In genomic region chr7:114474889-114475288, GRCm38 (mm10) we compare ENCODE assay signal across 19 mouse cellular contexts. TPM values are rescaled to one million over a fixed set of nuclear protein-coding genes. Genes with fewer than 3 reads are reported as not detected.
DNase-seq lines count a peak whose midpoint lies in the region; TF ChIP-seq lines count a peak whose summit lies in the region.
"Had no signal": no experiment of that assay in that cellular context is flagged by ENCODE, and none has a peak within 500 bp of the region (broad histone marks: within the 10 kb centered on the region; RNA-seq: fewer than 3 reads in every experiment).

No protein-coding gene starts in this region.

- no peak for TF ChIP-seq RAD21 in CH12.LX (IDR thresholded peaks at IDR 0.05; ENCODE audit: low read depth, low read length)

- H3K4me1 ChIP-seq in CH12.LX (ENCODE audit: control insufficient read depth in 1 of 2, insufficient read depth in 2 of 2), result peaks cover 7 to 39% of the 10 kb centered on the region in 2 experiments; a peak in 3 of 4 replicates
- H3K4me1 ChIP-seq: embryonic facial prominence, embryonic 10.5 days; embryonic facial prominence, embryonic 12.5 days; forebrain, embryonic 13.5 days; forebrain, embryonic 15.5 days had no signal

- dilution Hi-C loops in CH12.LX (cut with MboI; ENCODE audit: extremely low pct_ligation_motif_present, extremely low pct_unique_long_range_greater_than_20kb, low sequenced_read_pairs), result no loop called here

- peaks cover 20% of the 10 kb centered on the region for H3K79me2 ChIP-seq in CH12.LX (replicated peaks; ENCODE audit: control insufficient read depth, extremely low read depth, insufficient read depth, poor library complexity, severe bottlenecking)

- H3K36me3 ChIP-seq in CH12.LX (replicated peaks in 1 of 2; ENCODE audit: control insufficient read depth in 1 of 2, insufficient read depth in 1 of 2, low read length in 1 of 2), result peaks cover 0 to 1% of the 10 kb centered on the region in 2 experiments
- no peaks in the 10 kb centered on the region for H3K36me3 ChIP-seq in splenic B cell, adult 2 months (ENCODE audit: control insufficient read depth, insufficient read depth, low read length, poor library complexity, severe bottlenecking)
- H3K36me3 ChIP-seq: embryonic facial prominence, embryonic 10.5 days; embryonic facial prominence, embryonic 12.5 days; forebrain, embryonic 15.5 days had no signal

- H3K4me3 ChIP-seq in CH12.LX (replicated peaks in 1 of 3; ENCODE audit: low read depth in 2 of 3, low read length in 2 of 3, poor library complexity in 1 of 3), result no peak overlapping the region
- H3K4me3 ChIP-seq: embryonic facial prominence, embryonic 10.5 days; embryonic facial prominence, embryonic 12.5 days; forebrain, embryonic 13.5 days; forebrain, embryonic 15.5 days had no signal

- peak overlapping the region; percentile 56 for H3K4me2 ChIP-seq in CH12.LX (ENCODE audit: insufficient read depth, low read depth, poor library complexity, severe bottlenecking)
- H3K4me2 ChIP-seq: embryonic facial prominence, embryonic 12.5 days; forebrain, embryonic 13.5 days; forebrain, embryonic 15.5 days had no signal

- peak; percentile 41; the same call in 1 of the 2 replicates for TF ChIP-seq EP300 in CH12.LX (IDR thresholded peaks at IDR 0.05; ENCODE audit: low read length)

- no peaks in the 10 kb centered on the region for H3K9me3 ChIP-seq in CH12.LX (replicated peaks; ENCODE audit: low read length)
- H3K9me3 ChIP-seq: embryonic facial prominence, embryonic 10.5 days; embryonic facial prominence, embryonic 12.5 days; forebrain, embryonic 13.5 days; forebrain, embryonic 15.5 days had no signal

- peak overlapping the region; percentile 14; the same call in 1 of the 2 replicates for H3K27ac ChIP-seq in CH12.LX (ENCODE audit: insufficient read depth, low read depth)
- H3K27ac ChIP-seq: embryonic facial prominence, embryonic 10.5 days; embryonic facial prominence, embryonic 12.5 days; forebrain, embryonic 13.5 days; forebrain, embryonic 15.5 days had no signal

- DNase-seq in A20 (ENCODE audit: low read depth, low spot score), result peak; percentile 42
- DNase-seq in CH12.LX (ENCODE audit: extremely low read depth), result peak; percentile 58
- DNase-seq in splenic B cell, adult 2 months (ENCODE audit: low read depth, low spot score), result peak; percentile 43
- no peak for DNase-seq in layer of hippocampus, adult 11-12 months (ENCODE audit: low spot score)
- no peak for DNase-seq in retina, postnatal 1 day
- DNase-seq: adrenal gland, adult 2 months; adrenal gland, postnatal 10 days; adrenal gland, postnatal 25 days; B cell, adult 2 months; cerebellum, adult 11-12 months; cerebellum, adult 2 months; cerebellum, adult 9-10 months; cerebellum, postnatal 10 days; cerebellum, postnatal 25 days; forebrain, postnatal 0 days had no signal

- no peak for TF ChIP-seq CTCF in CH12.LX (conservative IDR thresholded peaks at IDR 0.05 in 1 of 2, IDR thresholded peaks at IDR 0.05 in 1 of 2; ENCODE audit: low read depth in 2 of 2, low read length in 2 of 2)

- no peaks in the 10 kb centered on the region for H3K27me3 ChIP-seq in CH12.LX (replicated peaks)
- no peaks in the 10 kb centered on the region for H3K27me3 ChIP-seq in splenic B cell, adult 2 months (ENCODE audit: control insufficient read depth, insufficient read depth, low read length, poor library complexity, severe bottlenecking)
- H3K27me3 ChIP-seq: embryonic facial prominence, embryonic 12.5 days; forebrain, embryonic 13.5 days; forebrain, embryonic 15.5 days had no signal

- no peak for TF ChIP-seq POLR2A in CH12.LX (IDR thresholded peaks at IDR 0.05; ENCODE audit: low read depth, low read length)

- in situ Hi-C loops in CH12.LX (cut with MboI; ENCODE audit: low pct_ligation_motif_present, low pct_unique_long_range_greater_than_20kb, low sequenced_read_pairs), result no loop called here

- no peak overlapping the region for H3K9ac ChIP-seq in CH12.LX (ENCODE audit: insufficient read depth, low read depth)
- H3K9ac ChIP-seq: embryonic facial prominence, embryonic 12.5 days; forebrain, embryonic 13.5 days; forebrain, embryonic 15.5 days; forebrain, postnatal 0 days had no signal

TF ChIP-seq in CH12.LX, 34 proteins besides CTCF, POLR2A, EP300 and RAD21:
- TF ChIP-seq ETS1 (conservative IDR thresholded peaks at IDR 0.05; ENCODE audit: low read depth, low read length) (peak; percentile 50), RCOR1 (conservative IDR thresholded peaks at IDR 0.05; ENCODE audit: low read depth, low read length) (no peak), MEF2A (IDR thresholded peaks at IDR 0.05; ENCODE audit: borderline replicate concordance, low read depth, low read length) (peak; percentile 50; the same call in 1 of the 2 replicates), MAFK (IDR thresholded peaks at IDR 0.05; ENCODE audit: insufficient replicate concordance, low read length) (no peak), IRF4 (IDR thresholded peaks at IDR 0.05; ENCODE audit: low read depth, low read length) (peak; percentile 60; the same call in 1 of the 2 replicates), CHD1 (IDR thresholded peaks at IDR 0.05; ENCODE audit: low read depth, low read length) (no peak; the same call in 1 of the 2 replicates), USF1 (IDR thresholded peaks at IDR 0.05; ENCODE audit: low read depth, low read length) (no peak)

RNA-seq across cellular contexts. Expression of gene Pde3b, which starts 59.8 kb away (rescaled TPM):
- total RNA-seq in CH12.LX (2012; rRNA removed), result 24.1 and 26.0 TPM in 2 replicates
- 40.0 and 40.8 TPM in 2 replicates for total RNA-seq in CH12.LX (2014; rRNA removed)
- polyA plus RNA-seq in CH12.LX (2012; ENCODE audit: insufficient read length, low read depth), result 14.1 and 17.9 TPM in 2 replicates

Comparison
In these comparisons a context has a peak if more than half of its experiments do, and no peak if none do; other contexts are left out.
1. DNase-seq: peak in A20 (single experiment), CH12.LX (single experiment) and splenic B cell, adult 2 months (single experiment); none in layer of hippocampus, adult 11-12 months (single experiment) and retina, postnatal 1 day (single experiment).